Mouse (Mus musculus) thymus, postnatal 25 days (tissue): ENCODE data around the gene Sik2.

ENCODE experiments used
- DNase-seq: peaks from one replicate; pipeline ENCODE4 v3.0.0; 2022

Sik2 gene

GRCm38 (mm10) chr9:50861119-50861839 is 147.6 kb downstream of the Sik2 start:
- DNase-seq, result no peak

GRCm38 (mm10) chr9:50858681-50859080 is 150.2 kb downstream of the Sik2 start:
- no peak for DNase-seq

GRCm38 (mm10) chr9:50857082-50857641 is 151.7 kb downstream of the Sik2 start:
- no peak for DNase-seq

- DNase-seq, result peak; percentile 96
Observed at GRCm38 (mm10) chr9:50856341-50857081, 152.4 kb downstream of the Sik2 start.

- no peak for DNase-seq
Observed at GRCm38 (mm10) chr9:50855780-50856179, 153.1 kb downstream of the Sik2 start.

GRCm38 (mm10) chr9:50855133-50855766 is 153.6 kb downstream of the Sik2 start:
- DNase-seq, result no peak

- no peak for DNase-seq
Observed at GRCm38 (mm10) chr9:50854376-50854775, 154.5 kb downstream of the Sik2 start.

- DNase-seq, result no peak
Observed at GRCm38 (mm10) chr9:50852634-50853349, 156.1 kb downstream of the Sik2 start.

- DNase-seq, result no peak
Observed at GRCm38 (mm10) chr9:50850713-50851112, 158.2 kb downstream of the Sik2 start.

- no peak for DNase-seq
Observed at GRCm38 (mm10) chr9:50850271-50850670, 158.6 kb downstream of the Sik2 start.

- no peak for DNase-seq
Observed at GRCm38 (mm10) chr9:50849755-50850154, 159.1 kb downstream of the Sik2 start.

- peak; percentile 84 for DNase-seq
Observed at GRCm38 (mm10) chr9:50849249-50849648, 159.6 kb downstream of the Sik2 start.

GRCm38 (mm10) chr9:50848821-50849220 is 160.1 kb downstream of the Sik2 start:
- DNase-seq, result no peak

- no peak for DNase-seq
Observed at GRCm38 (mm10) chr9:50847606-50848368, 161.1 kb downstream of the Sik2 start.

- no peak for DNase-seq
Observed at GRCm38 (mm10) chr9:50847133-50847532, 161.7 kb downstream of the Sik2 start.

- no peak for DNase-seq
Observed at GRCm38 (mm10) chr9:50845547-50845946, 163.3 kb downstream of the Sik2 start.

GRCm38 (mm10) chr9:50845081-50845480 is 163.8 kb downstream of the Sik2 start, which contains the start of gene Ppp2r1b:
Ppp2r1b (plus strand) TSS chr9:50845301.
- DNase-seq, result no peak
